Mouse (Mus musculus) brain, embryonic 18.5 days (tissue): Measurements from ENCODE around the gene Nek10.
"Not testable (repeated sequence)": the region's sequence is repeated elsewhere in the genome, so short reads cannot be mapped to it uniquely, and the experiment has no call there.

ENCODE experiments used
- DNase-seq: peaks from one replicate; pipeline ENCODE4 v3.0.0-alpha.2; 2012; ENCODE audit warnings: low read depth, low spot score

The Nek10 gene

DNA sequence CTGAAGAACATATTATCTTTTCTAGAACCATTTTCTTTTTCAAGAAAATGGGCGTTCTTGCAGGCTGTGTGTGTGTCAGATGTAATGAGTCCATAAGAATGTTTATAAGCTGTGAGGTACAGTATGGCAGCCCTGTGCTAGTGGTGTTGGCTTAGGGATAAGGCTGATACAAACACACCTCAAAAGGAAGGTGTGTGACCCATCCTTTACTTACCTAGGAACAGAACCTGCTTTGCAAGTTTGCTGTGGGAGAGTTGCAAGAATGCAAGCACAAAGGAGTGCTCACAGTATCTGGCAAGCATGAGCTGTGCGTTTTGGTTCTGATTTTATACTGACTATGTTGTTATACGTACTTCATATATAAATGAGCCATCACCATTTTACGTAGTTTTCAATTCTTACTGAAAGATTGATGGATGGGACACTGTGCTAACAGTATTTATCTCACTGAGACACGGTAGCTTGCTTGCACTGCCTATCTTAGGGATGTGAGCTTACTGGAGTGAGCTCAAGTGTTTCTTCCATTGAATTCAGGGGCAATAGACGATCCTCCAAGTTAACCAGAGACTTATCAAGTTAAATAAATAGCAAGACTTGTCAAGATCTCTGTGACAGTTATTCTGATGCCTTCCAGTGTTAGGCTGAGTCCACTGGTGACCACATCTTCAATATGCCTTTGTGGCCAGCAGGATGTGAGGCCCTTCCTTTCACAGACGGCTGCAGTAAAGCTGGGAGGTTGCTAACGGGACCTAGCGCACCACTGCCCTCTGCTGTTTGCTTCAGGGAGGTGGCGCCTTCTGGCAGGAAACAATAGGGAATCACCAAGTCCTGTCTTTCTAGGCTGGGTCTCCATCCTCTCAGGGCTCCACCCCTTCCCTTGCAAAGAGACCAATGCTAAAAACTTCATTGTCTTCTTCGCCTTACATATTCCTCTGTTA, 181.8 kb downstream of the Nek10 start:
- DNase-seq, result peak; percentile 28

DNA sequence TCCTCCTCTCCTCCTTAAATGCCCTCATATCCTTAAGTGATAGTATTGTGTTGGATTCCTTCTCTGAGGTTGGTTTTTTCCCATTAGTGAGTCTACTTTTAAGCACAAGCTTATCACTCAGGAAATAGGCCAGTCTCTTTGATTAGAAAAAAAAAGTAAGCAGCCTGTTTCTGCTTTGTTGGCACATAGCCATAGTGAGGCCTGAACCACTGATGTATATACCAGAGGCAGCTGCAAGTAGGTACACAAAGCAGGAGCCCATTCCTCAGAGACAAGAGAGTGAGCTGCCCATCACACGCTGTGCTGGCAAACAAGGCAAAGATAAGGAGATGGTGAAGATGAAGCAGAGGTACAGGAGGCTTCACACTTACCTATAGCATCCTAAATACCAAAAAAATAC, 184.2 kb downstream of the Nek10 start:
- DNase-seq, result no peak

DNA sequence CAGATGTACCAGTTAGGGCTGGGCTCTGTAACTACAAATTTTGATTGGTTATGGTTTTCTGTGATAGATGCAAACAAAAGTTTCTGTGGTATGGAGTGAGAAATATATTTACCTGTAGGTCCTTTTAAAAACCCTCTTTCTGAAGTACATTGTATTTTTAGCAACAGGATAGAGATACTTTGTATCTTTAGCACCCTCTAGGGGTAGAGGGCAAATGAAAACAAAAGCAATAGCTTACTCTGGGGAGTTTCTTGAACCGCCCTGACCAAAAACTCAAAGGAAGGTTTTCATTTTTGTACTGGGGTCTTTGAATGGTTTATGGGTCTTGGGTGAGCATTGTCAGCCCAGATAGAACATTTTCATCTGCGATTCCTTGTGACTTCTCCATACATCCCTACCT, 188.4 kb downstream of the Nek10 start:
- no peak for DNase-seq

DNA sequence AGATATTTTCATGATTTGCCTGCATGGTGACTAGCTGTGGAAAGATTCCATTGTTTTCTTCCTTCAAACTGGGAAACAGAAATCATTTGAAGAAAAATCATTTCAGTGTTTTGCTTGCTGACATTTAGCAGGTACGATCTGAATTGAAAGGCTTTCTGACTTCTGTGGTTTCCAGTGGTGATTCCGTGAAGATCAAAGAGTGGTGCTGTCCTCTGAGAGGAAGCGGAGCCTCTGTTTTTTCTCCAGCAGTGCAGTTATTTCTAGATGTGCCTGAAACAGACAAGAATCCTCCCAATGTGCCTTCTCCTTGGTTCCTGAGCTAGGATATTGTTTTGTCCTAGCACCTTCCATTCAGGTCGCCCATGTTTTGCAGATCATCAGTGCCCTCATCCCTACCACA, 208.2 kb downstream of the Nek10 start:
- no peak for DNase-seq

DNA sequence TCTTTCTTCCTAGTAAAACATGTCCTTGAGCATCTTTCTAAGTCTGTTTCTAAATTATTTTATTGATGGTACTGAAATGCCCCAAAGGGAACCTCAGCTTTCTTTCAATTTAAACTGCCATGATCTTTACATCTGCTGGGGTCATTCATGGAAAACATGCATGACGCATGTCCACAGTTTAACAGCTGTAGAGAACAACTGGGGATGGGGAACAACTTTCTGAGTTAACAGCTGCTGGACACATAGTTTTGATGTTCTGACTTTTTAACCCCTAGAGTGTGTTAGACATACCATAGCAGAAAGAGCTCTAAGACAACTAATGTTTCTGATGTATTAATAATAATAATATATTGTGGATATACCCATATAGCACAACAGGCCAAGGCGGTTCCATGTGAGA, 211.6 kb downstream of the Nek10 start:
- no peak for DNase-seq

DNA sequence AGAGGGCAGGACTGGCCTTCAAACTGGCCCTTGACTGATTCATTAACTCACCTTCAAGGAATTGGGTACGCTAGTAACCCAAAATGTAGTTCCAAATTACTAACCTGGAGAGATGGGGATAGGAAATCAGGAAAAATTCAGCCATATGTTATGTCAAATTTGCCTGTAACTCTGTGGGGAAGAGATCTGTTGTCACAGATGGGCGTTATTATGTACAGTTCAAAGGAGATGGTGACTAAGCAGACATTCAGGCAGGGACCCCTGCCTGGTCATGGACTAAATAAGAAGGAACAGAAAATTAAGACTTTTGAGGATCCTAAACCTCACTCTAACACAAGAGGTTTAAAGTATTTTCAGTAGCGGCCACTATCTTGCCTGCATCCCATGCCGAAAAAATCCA, 227.4 kb downstream of the Nek10 start:
- DNase-seq, result not testable (repeated sequence)

DNA sequence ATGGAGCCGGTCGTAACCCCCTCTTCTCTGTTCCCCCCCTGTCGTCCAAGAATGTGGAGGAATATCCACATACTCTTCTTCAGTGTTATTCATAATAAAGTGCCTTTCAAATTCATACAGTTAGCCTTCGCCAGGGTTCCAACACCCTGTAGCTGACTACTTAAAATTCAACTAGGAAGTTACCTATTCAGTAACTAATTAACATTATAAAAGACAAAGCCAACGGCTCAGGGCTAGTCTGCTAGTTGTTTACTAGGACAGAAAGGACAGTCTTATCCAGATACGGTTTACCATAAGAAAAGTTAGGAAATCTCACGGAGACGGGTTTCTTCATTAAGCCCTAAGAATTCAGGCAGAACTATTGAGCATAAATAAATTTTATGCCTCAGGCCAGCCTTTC, 231.4 kb downstream of the Nek10 start:
- DNase-seq, result not testable (repeated sequence)

DNA sequence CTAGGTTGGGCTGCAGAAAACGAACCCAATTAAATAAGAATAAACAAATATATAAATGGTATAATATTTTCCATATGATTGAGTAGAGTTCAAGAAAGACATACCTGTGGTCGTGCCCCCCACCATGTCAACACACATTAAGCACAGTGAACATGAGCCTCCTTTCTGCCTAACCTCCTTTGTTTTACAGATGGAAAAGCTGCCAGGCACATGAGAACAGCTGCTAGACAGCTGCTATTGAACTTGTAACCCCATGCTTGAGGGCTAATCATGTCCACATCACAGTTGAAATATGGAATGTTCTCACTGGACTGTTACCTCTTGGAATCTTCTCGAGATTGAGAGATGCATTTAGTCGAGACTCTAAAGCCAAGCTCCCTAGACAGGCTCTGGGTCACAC, 245.0 kb downstream of the Nek10 start:
- no peak for DNase-seq

DNA sequence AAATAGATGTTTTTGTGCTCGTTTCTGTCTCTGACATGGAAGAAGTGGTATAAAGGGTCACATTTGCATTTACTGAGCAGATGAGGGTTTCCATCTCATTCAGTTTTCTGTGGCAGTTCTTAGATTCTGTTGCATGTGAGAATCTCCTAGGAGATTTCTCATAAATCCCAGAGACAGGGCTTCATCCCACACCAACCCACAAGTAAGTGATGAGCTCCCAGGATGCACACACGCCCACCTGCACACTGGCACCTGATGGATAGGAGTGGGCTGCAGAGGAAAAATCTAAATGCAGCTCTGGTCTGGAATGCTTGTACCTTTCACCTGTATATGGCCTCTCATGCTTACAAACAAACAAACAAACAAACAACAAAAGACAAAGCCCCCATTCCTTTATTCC, 258.3 kb downstream of the Nek10 start:
- no peak for DNase-seq
